Mouse (Mus musculus): Measurements from ENCODE around the gene Unc13a.

The Unc13a gene

GRCm38 (mm10) chr8:71612141-71612540 lies 59.4 kb downstream of the Unc13a start:
- no peak for DNase-seq

- peak; percentile 99 for DNase-seq
Observed at GRCm38 (mm10) chr8:71610822-71611651, 60.5 kb downstream of the Unc13a start, which contains the start of gene Colgalt1. Colgalt1 (plus strand) TSS chr8:71610998.

- DNase-seq = no peak
Observed at GRCm38 (mm10) chr8:71604021-71604420, 67.5 kb downstream of the Unc13a start.

DNA sequence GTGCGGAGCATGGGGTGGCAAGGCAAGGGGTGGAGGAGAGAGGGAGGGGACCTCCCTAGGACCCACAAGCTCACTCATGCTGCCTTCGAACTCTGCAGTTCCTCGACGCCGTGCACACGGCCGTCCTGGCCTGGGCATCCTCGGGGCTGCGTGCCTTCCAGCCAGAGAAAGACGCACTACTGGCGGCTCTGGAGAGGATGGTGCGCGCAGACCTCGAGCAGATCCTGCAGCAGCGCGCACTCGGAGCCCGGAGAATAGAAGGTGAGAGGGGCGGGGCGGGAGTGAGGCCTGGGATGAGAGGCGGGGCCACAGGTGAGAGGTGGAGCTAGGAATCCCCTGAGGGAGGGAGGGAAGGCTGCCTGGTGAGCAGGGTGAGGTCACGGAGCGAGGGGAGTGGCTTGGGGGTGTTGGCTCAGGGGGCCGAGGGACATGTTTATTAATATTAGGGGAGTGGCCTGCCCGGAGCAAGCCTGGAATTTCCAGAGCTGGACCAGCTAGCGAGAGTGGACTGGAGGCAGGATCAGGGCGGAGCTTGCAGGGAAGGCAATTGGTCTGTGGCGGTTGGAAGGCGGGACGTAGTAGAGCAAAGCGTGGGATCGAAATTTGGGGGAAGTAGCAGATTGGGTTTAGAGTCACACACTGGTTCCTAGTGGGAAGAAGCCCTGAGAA lies 68.8 kb downstream of the Unc13a start:
- peak; percentile 94 for DNase-seq

GRCm38 (mm10) chr8:71601939-71602665 lies 69.5 kb downstream of the Unc13a start:
- no peak for DNase-seq

GRCm38 (mm10) chr8:71598841-71599240 lies 72.7 kb downstream of the Unc13a start:
- no peak for DNase-seq

DNA sequence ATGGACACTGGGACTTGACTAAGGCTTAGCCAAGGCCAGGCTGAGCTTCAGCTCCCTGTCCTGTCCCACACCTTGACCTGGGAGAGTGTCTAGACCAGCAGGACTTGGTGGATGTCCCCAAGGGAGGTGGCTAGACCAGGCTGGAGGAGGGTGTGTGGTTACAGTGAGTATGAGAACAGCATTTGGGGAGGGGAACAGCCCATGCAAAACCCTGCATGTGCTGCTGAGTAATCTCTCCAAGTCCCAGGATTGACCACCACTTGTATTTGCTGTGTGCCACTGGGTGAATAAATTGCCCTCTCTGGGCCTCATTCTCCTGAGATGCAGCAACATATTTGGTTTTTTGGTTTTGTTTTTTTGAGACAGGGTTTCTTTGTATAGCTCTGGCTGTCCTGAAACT lies 73.2 kb downstream of the Unc13a start:
- DNase-seq = no peak

DNA sequence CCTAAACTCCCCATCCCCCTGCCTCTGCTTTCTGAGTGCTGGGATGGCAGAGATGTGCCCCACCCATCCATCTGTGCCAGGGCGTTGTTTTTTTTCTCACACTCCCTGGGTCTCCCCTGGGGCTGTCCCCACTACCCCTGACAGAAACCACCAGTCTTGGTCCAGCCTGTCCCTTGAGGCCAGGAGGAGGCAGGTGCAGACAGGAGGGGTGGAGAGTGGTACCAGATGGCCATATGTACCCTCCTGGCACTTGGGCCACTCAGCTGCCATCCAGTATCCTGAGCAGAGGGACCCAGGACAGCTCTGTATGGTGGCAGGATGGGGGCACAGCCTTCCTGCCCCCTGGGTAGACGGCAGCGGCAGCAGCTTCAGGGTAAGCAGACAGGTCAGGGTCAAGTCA lies 74.1 kb downstream of the Unc13a start, which contains the start of gene Fam129c:
TSS of gene Fam129c (plus strand) at position 198 of the 400 bp plus-strand sequence.
- no peak for DNase-seq

- DNase-seq = no peak
Observed at GRCm38 (mm10) chr8:71596798-71597197, 74.8 kb downstream of the Unc13a start.

DNA sequence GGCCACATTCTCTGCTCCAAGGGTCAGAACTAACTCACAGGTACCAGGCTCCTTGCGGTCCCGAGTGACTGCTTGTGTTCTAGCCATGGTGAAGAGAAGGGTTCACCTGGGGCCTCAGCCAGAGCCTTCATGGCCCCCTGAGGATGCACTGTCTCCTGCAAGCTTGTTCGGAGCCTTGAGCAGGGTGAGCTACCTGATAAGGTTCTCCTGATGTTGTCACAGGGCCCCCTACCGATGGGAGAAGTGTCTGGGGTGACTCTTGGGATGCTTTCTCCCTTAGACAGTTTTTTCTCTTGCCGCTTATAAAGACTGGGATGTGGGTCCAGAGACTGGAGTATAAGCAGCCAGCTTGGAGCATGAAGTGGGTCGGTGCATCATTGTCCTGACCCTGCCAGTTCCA lies 75.2 kb downstream of the Unc13a start:
- DNase-seq = no peak

DNA sequence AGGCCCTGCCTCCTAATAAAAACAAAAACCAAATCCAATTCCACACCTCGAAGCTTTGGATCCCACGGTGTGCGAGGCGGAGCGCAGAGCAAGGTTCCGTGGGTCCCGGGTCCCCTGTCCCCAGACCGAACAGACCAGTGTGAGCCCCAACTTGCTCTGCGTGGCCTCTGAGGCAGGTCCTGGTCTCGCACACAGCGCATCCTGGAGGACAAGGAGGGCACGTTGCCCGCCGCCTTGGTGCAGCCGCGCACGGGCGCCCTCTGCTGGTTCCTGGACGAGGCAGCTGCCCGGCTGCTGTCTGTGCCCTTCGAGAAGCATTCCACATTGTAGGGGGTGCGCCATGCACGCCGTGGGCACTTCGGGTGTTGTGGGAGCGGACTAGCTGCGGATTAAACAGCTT lies 75.7 kb downstream of the Unc13a start:
- DNase-seq = peak; percentile 80

DNA sequence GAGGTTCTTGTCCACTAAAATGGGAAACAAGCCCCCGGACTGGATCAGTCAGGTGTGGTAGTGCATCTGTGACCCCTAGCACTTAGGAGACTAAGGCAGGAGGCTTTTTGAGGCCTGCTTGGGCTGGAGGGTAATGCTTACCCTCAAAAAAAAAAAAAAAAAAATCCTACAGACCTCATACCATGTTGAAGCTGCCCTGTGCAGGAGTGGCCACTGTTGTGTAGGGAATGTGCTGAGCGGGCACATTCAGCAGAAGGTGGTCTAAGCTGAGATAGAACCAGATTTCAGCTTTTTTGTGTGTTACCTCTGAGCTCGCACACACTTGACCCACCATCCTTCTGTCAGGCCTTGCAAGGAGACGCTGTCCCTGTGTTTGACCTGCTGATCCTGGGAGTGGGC lies 77.2 kb downstream of the Unc13a start:
- DNase-seq = no peak

DNA sequence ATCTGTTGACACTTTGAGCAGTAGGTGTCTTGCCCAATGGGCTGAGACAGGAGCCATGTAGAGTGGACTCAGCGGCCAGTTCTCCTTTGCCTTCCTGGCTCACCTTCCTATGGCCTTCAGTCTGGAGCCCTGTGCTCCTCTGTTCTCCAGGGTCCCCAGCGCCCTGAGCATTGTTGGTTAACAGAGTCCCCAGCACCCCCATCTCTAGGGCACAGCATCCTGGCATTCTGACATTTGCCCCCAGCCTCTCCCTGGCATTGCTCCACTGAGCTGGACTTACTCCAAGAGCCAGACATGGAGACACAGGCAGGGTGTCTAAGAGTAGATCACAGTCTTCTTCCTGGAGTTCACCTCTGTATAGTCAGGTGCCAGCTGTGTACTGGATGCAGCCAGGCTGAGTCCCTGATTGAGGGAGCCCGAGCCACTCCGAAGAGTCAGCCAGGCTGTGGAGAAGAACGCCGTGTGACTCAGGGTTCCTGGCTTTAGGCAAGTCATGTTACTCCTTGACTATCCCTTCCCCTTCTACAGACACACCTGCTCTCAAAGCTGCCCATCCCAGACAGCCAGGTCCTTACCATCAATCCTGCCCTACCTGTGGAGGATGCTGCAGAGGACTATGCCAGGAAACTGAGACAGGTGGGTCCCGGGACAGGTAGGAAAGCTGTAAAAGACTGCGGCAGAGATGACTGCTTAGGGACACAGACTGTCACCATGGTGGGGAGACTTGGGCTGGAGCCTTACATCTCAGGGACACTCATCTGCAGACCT lies 77.8 kb downstream of the Unc13a start:
- DNase-seq = no peak

- DNase-seq = peak; percentile 87
Observed at GRCm38 (mm10) chr8:71592374-71593170, 79.0 kb downstream of the Unc13a start.

DNA sequence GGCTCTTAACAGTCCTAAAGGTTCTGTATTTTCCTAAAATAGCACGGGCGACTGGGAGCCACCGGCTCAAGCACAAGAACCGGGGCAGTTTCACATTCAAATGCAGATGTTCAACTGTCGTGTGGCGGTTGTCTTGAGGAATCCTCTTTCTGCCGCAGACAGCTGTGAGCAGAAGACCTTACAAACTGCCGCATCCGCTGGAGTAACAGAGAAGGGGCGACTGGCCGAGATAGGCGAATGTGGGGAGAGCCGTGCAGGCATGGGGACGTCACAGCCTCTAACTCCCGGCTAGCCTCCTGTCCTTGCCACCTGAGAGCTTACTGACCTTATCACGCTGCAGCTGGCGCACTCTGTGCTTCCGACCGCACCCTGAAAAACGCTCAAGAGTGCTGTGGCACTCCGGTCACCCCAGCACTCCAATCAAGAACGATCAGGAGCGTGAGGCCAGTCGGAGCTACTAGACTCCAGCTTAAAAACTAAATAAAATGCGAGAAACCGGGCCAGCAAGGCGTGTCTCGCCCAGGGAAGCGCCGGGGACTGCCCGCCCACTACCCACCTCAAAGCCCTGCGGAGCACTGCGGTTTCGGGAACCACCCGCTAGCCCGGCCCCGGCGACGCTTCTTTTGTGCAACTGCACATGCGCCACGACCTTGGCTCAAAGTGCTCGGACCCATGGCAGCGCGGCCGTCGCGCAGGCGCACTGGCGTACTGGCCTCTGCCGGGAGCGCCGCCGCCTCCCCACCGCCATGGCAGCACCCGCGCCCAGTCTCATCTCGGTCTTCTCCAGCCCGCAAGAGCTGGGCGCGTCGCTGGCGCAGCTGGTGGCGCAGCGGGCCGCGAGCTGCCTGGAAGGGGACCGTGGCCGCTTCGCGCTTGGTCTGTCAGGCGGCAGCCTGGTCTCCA lies 79.8 kb downstream of the Unc13a start, which contains the start of gene Pgls:
TSS of gene Pgls (plus strand) at position 706 of the 903 bp plus-strand sequence.
- peak; percentile 95 for DNase-seq

DNA sequence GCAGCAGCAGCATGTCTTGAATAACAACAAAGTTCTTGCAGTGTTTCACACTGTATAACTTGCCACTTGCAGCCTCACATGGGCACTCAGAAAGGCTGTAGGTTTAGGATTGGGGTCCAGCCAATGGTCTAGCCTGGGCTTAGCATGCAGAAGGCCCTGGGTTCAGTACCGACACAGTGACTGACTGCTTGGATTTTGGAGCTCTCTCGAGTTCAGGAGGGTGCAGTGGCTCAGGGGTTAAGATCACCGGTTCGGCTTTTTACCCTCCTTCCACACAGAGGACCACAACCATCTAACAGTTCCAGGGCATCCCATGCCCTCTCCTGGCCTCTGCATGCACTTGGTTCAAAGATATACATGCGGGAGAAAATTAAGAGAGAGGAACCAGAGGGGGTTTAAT lies 80.5 kb downstream of the Unc13a start:
- no peak for DNase-seq

- no peak for DNase-seq
Observed at GRCm38 (mm10) chr8:71588762-71589161, 82.8 kb downstream of the Unc13a start.

- DNase-seq = no peak
Observed at GRCm38 (mm10) chr8:71586891-71587290, 84.7 kb downstream of the Unc13a start.

GRCm38 (mm10) chr8:71580201-71580600 lies 91.4 kb downstream of the Unc13a start:
- no peak for DNase-seq

DNA sequence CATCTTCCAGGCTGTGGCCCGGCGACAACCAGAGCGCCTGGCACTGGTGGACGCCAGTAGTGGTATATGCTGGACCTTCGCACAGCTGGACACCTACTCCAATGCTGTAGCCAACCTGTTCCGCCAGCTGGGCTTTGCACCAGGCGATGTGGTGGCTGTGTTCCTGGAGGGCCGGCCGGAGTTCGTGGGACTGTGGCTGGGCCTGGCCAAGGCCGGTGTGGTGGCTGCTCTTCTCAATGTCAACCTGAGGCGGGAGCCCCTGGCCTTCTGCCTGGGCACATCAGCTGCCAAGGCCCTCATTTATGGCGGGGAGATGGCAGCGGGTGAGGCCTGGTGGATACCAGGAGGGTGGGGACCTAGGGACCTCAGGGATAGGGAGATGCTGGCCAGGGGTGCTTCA lies 92.1 kb downstream of the Unc13a start:
- DNase-seq = no peak

- no peak for DNase-seq
Observed at GRCm38 (mm10) chr8:71579009-71579408, 92.5 kb downstream of the Unc13a start.

Data from kidney, adult 11 months (tissue).